Mouse (Mus musculus) yolk sac, embryonic 10.5 days (tissue): Measurements from ENCODE around the gene Dnajc5.

ENCODE experiments used
- DNase-seq: peaks from one replicate; pipeline ENCODE4 v3.0.0-alpha.2; 2017; ENCODE audit warnings: low spot score

Dnajc5 gene

GRCm38 (mm10) chr2:181511231-181511630 lies 9.1 kb upstream of the Dnajc5 start:
- DNase-seq: no peak

GRCm38 (mm10) chr2:181519201-181519600 lies 1.1 kb upstream of the Dnajc5 start:
- DNase-seq: no peak

- DNase-seq: no peak
These were observed 597 bp downstream of the Dnajc5 start for GRCm38 (mm10) chr2:181520936-181521227.

GRCm38 (mm10) chr2:181521491-181521890 lies 1.2 kb downstream of the Dnajc5 start:
- no peak for DNase-seq

GRCm38 (mm10) chr2:181522811-181523210 lies 2.5 kb downstream of the Dnajc5 start:
- DNase-seq: no peak

GRCm38 (mm10) chr2:181525526-181525925 lies 5.2 kb downstream of the Dnajc5 start:
- no peak for DNase-seq

- no peak for DNase-seq
These were observed 8.8 kb downstream of the Dnajc5 start for GRCm38 (mm10) chr2:181529076-181529475.

GRCm38 (mm10) chr2:181532589-181532988 lies 12.3 kb downstream of the Dnajc5 start:
- DNase-seq: no peak

GRCm38 (mm10) chr2:181536410-181536809 lies 16.1 kb downstream of the Dnajc5 start:
- DNase-seq: no peak

- no peak for DNase-seq
These were observed 17.3 kb downstream of the Dnajc5 start for GRCm38 (mm10) chr2:181537444-181538047.

GRCm38 (mm10) chr2:181541761-181542380 lies 21.6 kb downstream of the Dnajc5 start:
- DNase-seq: no peak

GRCm38 (mm10) chr2:181546142-181546541 lies 25.9 kb downstream of the Dnajc5 start:
- DNase-seq: no peak

- DNase-seq: no peak
These were observed 27.9 kb downstream of the Dnajc5 start for GRCm38 (mm10) chr2:181548227-181548626.

GRCm38 (mm10) chr2:181548682-181549081 lies 28.4 kb downstream of the Dnajc5 start:
- DNase-seq: no peak

- no peak for DNase-seq
These were observed 29.9 kb downstream of the Dnajc5 start for GRCm38 (mm10) chr2:181550233-181550632.

- DNase-seq: no peak
These were observed 33.5 kb downstream of the Dnajc5 start for GRCm38 (mm10) chr2:181553772-181554171.

- no peak for DNase-seq
These were observed 47.1 kb downstream of the Dnajc5 start for GRCm38 (mm10) chr2:181567338-181567737.

GRCm38 (mm10) chr2:181568272-181569008 lies 48.2 kb downstream of the Dnajc5 start:
- DNase-seq: no peak

- DNase-seq: no peak
These were observed 49.6 kb downstream of the Dnajc5 start for GRCm38 (mm10) chr2:181569856-181570255.

- no peak for DNase-seq
These were observed 50.1 kb downstream of the Dnajc5 start for GRCm38 (mm10) chr2:181570375-181570774.

GRCm38 (mm10) chr2:181570921-181571595 lies 50.8 kb downstream of the Dnajc5 start:
- DNase-seq: no peak

- DNase-seq: no peak
These were observed 51.8 kb downstream of the Dnajc5 start for GRCm38 (mm10) chr2:181571941-181572670.
